Mouse (Mus musculus): Measurements from ENCODE around the gene Slc22a23. TPM values are rescaled to one million over a fixed set of nuclear protein-coding genes. Genes with fewer than 3 reads are reported as not detected.

Slc22a23 gene
- polyA plus RNA-seq, 1 experiment from 2014 or later: 16.7 TPM

- peak; percentile 91 for ATAC-seq (ENCODE audit: low FRiP score, low read depth)
- WGBS: 1% methylated on average over 23 of the region's 23 CpGs
- no peaks in the 10 kb centered on the region for H3K36me3 ChIP-seq
- no peaks in the 10 kb centered on the region for H3K9me3 ChIP-seq
- H3K27ac ChIP-seq: peak overlapping the region; percentile 96
- peak overlapping the region; percentile 24 for H3K4me3 ChIP-seq
- H3K27me3 ChIP-seq (replicated peaks): no peaks in the 10 kb centered on the region
- H3K4me1 ChIP-seq: peaks cover 30% of the 10 kb centered on the region
- peak overlapping the region; percentile 60 for H3K4me2 ChIP-seq (replicated peaks)
- H3K9ac ChIP-seq: peak overlapping the region; percentile 63
Observed at GRCm38 (mm10) chr13:34148767-34149392, 196.1 kb downstream of the Slc22a23 start.

DNA sequence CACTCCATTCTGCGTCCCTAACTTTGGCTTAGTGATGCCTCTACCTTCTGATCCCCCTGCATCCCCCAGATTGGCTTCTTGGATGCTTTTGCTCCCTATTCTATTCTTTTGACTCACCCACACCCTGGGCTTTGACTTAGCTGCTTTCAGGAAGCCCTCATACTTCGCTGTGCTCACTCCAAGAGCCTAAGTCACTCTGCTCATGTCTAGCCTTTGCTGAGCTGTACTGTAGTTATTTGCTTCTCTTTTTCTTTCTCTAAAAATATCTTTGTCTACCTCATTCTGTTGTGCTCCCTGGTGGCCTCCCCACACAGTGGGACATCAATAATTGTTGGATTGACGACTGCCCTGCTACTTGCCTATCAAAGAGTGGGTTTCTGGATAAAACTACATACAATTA lies 196.8 kb downstream of the Slc22a23 start:
- 40% methylated on average over 3 of the region's 3 CpGs for WGBS

DNA sequence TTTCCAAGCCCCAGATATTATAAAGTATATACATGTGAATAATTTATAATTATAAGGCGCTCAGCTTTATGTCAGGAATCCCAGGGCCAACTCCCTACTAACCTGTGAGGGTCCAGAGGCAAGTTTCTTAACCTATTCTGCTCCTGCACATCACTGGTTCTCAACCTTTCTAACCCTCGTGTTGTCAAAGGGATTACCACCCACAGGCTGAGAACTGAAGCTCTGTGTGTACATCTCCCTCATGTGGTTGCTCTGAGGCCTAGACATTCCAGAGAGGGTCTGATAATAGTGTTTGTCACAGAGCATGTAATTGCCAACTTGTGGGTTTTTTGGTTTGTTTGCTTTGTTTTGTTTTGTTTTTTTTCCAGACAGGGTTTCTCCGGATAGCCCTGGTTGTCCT lies 198.1 kb downstream of the Slc22a23 start:
- Histone ChIP-seq H3K4me3 (no peak overlapping the region), H3K4me2 (replicated peaks) (no peak overlapping the region), H3K27me3 (replicated peaks) (no peaks in the 10 kb centered on the region), H3K9ac (no peak overlapping the region), H3K27ac (no peak overlapping the region), H3K9me3 (no peaks in the 10 kb centered on the region), H3K4me1 (peaks cover 33% of the 10 kb centered on the region), H3K36me3 (no peaks in the 10 kb centered on the region)
- no peak for ATAC-seq (ENCODE audit: low FRiP score, low read depth)
- 57% methylated on average over 3 of the region's 3 CpGs for WGBS

More for the DNA sequence above, 196.8 kb downstream of the Slc22a23 start:
- Histone ChIP-seq H3K36me3 (no peaks in the 10 kb centered on the region), H3K27me3 (replicated peaks) (no peaks in the 10 kb centered on the region), H3K27ac (peak overlapping the region; percentile 96), H3K4me2 (replicated peaks) (peak overlapping the region; percentile 60), H3K4me1 (peaks cover 32% of the 10 kb centered on the region), H3K9ac (peak overlapping the region; percentile 63), H3K4me3 (0 out of 2 replicates have a peak overlapping the region, but pooled peaks have one; percentile 24), H3K9me3 (no peaks in the 10 kb centered on the region)
- ATAC-seq (ENCODE audit: low FRiP score, low read depth): peak; percentile 19

GRCm38 (mm10) chr13:34143389-34143788 lies 201.6 kb downstream of the Slc22a23 start:
- 18% methylated on average over 5 of the region's 5 CpGs for WGBS
- H3K36me3 ChIP-seq: no peaks in the 10 kb centered on the region
- no peak overlapping the region for H3K27ac ChIP-seq
- H3K9me3 ChIP-seq: no peaks in the 10 kb centered on the region
- no peaks in the 10 kb centered on the region for H3K27me3 ChIP-seq (replicated peaks)
- H3K4me1 ChIP-seq: peaks cover 17% of the 10 kb centered on the region
- H3K9ac ChIP-seq: no peak overlapping the region
- H3K4me3 ChIP-seq: no peak overlapping the region
- no peak overlapping the region for H3K4me2 ChIP-seq (replicated peaks)
- ATAC-seq (ENCODE audit: low FRiP score, low read depth): 0 out of 2 replicates have a peak, but pooled peaks have one; percentile 26

DNA sequence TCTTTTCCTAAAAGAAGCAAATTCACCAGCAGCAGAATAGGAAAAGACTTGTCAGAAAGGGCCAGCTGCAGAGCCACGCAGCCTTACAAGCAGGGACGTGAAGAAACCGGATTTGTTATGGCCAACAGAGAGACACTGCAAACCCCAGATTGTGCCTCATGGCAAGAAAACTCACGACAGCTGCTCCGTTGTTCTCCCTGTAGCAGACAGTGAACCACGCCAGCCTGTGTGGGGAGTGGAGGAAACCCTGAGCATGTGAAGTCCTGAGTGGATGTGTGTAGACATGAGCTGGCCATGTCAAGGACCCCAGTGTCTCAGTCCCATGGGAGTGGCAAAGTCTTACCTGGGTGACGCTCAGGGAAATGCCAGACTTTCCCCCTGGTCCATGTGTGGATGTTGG lies 208.4 kb downstream of the Slc22a23 start:
- Histone ChIP-seq H3K4me3 (no peak overlapping the region), H3K36me3 (no peaks in the 10 kb centered on the region), H3K9ac (0 out of 2 replicates have a peak overlapping the region, but pooled peaks have one; percentile 6), H3K27me3 (replicated peaks) (no peaks in the 10 kb centered on the region), H3K27ac (peak overlapping the region; percentile 48; the same call in 1 of the 2 replicates), H3K4me1 (peaks cover 20% of the 10 kb centered on the region; the same call in 1 of the 2 replicates), H3K4me2 (replicated peaks) (no peak overlapping the region), H3K9me3 (no peaks in the 10 kb centered on the region)
- 48% methylated on average over 7 of the region's 7 CpGs for WGBS
- ATAC-seq (ENCODE audit: low FRiP score, low read depth): no peak; the same call in 1 of the 2 replicates

GRCm38 (mm10) chr13:34134276-34134675 lies 210.7 kb downstream of the Slc22a23 start:
- Histone ChIP-seq H3K9me3 (no peaks in the 10 kb centered on the region), H3K4me1 (peaks cover 20% of the 10 kb centered on the region; the same call in 1 of the 2 replicates), H3K27ac (peak overlapping the region; percentile 99), H3K27me3 (replicated peaks) (no peaks in the 10 kb centered on the region), H3K4me3 (no peak overlapping the region), H3K9ac (peak overlapping the region; percentile 91), H3K36me3 (no peaks in the 10 kb centered on the region), H3K4me2 (replicated peaks) (peak overlapping the region; percentile 81)
- no peak for ATAC-seq (ENCODE audit: low FRiP score, low read depth)
- WGBS: 20% methylated on average over 7 of the region's 7 CpGs

DNA sequence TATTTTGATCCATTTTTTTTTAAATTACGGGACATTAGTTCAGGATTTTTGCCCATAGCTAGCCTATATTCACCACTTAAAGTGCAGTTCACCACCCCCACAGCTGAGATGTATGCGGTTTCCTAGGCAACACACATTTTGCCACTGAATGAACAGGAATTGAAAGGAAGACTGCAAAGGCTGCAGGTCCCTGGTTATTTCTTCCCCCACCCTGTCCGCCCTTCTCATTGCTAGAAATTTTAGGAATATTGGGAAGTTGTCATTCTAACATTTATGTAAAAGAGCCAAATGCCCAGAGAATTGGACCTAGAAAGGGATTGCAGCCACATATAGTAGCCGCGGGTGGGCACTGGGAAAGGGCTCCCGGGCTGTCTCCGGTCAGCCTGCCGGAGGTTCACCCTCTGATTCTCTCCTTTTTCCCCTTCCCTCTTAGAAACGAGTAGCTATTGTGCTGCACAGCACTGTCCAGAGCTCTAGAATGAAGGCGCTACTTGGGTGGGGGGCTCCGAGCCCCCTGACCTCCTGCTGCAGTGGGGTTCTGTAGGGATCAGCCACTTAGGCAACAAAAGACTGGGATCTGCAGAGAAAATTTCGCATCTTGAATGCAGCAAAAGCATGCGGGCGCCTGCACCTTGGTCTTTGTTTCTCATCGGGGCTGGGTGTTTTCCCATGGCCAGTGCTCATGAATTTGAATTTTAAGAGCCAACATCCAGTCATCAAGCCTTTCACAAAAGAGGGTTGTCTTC lies 211.5 kb downstream of the Slc22a23 start:
- Histone ChIP-seq H3K4me1 (peaks cover 20% of the 10 kb centered on the region; the same call in 1 of the 2 replicates), H3K27me3 (replicated peaks) (no peaks in the 10 kb centered on the region), H3K4me3 (peak overlapping the region; percentile 31), H3K9ac (peak overlapping the region; percentile 91), H3K36me3 (peaks cover 4% of the 10 kb centered on the region; the same call in 1 of the 2 replicates), H3K27ac (peak overlapping the region; percentile 99), H3K9me3 (no peaks in the 10 kb centered on the region), H3K4me2 (replicated peaks) (peak overlapping the region; percentile 81)
- ATAC-seq (ENCODE audit: low FRiP score, low read depth): no peak
- 2% methylated on average over 15 of the region's 15 CpGs for WGBS

- no peaks in the 10 kb centered on the region for H3K27me3 ChIP-seq (replicated peaks)
- H3K36me3 ChIP-seq: peaks cover 8% of the 10 kb centered on the region
- 6% methylated on average over 6 of the region's 6 CpGs for WGBS
- peak overlapping the region; percentile 91 for H3K9ac ChIP-seq
- ATAC-seq (ENCODE audit: low FRiP score, low read depth): no peak
- H3K27ac ChIP-seq: peak overlapping the region; percentile 99
- H3K4me2 ChIP-seq (replicated peaks): peak overlapping the region; percentile 81
- H3K4me1 ChIP-seq: peaks cover 20% of the 10 kb centered on the region; the same call in 1 of the 2 replicates
- no peaks in the 10 kb centered on the region for H3K9me3 ChIP-seq
- H3K4me3 ChIP-seq: peak overlapping the region; percentile 79
Observed at GRCm38 (mm10) chr13:34132875-34133274, 212.1 kb downstream of the Slc22a23 start.

GRCm38 (mm10) chr13:34132299-34132698 lies 212.7 kb downstream of the Slc22a23 start:
- Histone ChIP-seq H3K4me1 (peaks cover 19% of the 10 kb centered on the region; the same call in 1 of the 2 replicates), H3K27me3 (replicated peaks) (no peaks in the 10 kb centered on the region), H3K4me2 (replicated peaks) (peak overlapping the region; percentile 81), H3K9me3 (no peaks in the 10 kb centered on the region), H3K9ac (peak overlapping the region; percentile 91), H3K4me3 (peak overlapping the region; percentile 79), H3K36me3 (peaks cover 8% of the 10 kb centered on the region), H3K27ac (peak overlapping the region; percentile 99)
- WGBS: 1% methylated on average over 15 of the region's 15 CpGs
- no peak for ATAC-seq (ENCODE audit: low FRiP score, low read depth)

GRCm38 (mm10) chr13:34131708-34132060 lies 213.3 kb downstream of the Slc22a23 start:
- ATAC-seq (ENCODE audit: low FRiP score, low read depth): peak; percentile 51

DNA sequence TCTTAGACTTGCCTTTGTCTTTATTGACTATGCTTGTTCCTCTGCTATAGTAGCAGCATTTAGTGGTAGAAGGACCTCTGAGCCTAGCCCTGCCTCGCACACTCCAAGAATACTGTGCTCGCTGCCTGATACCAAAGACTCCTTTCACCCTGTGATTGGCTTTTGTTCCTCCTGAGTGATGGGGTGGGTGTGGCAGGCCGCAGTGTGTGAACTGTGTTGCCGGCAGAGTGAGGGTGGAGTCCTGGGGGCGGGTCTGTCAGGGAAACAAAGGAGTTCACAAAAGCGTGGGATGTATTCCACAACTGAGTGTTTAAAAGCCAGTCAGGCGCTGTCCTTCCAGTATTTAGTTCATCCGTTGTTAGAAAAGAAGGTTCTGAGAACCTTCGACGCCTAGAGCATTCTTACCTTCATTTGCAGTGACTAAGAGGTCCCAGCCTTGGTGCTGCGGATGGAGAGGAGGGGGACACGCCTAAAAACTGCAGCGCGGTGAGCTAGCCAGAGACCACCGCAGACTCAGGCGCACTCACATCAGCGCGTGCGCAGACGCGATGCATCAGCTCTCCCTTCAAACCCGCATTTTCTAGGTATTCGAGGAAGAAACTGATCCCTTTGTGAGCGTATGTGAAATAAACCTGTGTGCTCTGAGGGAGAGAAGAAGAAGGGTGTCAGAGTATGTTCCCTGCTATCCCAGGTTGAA lies 213.8 kb downstream of the Slc22a23 start:
- Histone ChIP-seq H3K4me1 (peaks cover 11% of the 10 kb centered on the region; the same call in 1 of the 2 replicates), H3K27ac (peak overlapping the region; percentile 99), H3K4me3 (peak overlapping the region; percentile 79), H3K36me3 (peaks cover 14% of the 10 kb centered on the region), H3K27me3 (replicated peaks) (no peaks in the 10 kb centered on the region), H3K9ac (peak overlapping the region; percentile 91), H3K4me2 (replicated peaks) (peak overlapping the region; percentile 81), H3K9me3 (no peaks in the 10 kb centered on the region)
- WGBS: under 1% methylated on average over 24 of the region's 24 CpGs
- peak; percentile 78 for ATAC-seq (ENCODE audit: low FRiP score, low read depth)

More at GRCm38 (mm10) chr13:34131708-34132060, 213.3 kb downstream of the Slc22a23 start:
- Histone ChIP-seq H3K27ac (peak overlapping the region; percentile 99), H3K9ac (peak overlapping the region; percentile 91), H3K36me3 (peaks cover 10% of the 10 kb centered on the region), H3K4me1 (peaks cover 13% of the 10 kb centered on the region; the same call in 1 of the 2 replicates), H3K9me3 (no peaks in the 10 kb centered on the region), H3K4me3 (peak overlapping the region; percentile 79), H3K4me2 (replicated peaks) (peak overlapping the region; percentile 81), H3K27me3 (replicated peaks) (no peaks in the 10 kb centered on the region)
- WGBS: under 1% methylated on average over 10 of the region's 10 CpGs

All from neural tube, embryonic 12.5 days (tissue).